Mouse (Mus musculus) heart, embryonic 10.5 days (tissue): ENCODE data around the gene Sorcs3. TPM values are rescaled to one million over a fixed set of nuclear protein-coding genes. Genes with fewer than 3 reads are reported as not detected.

Experiments
- DNase-seq: peaks from one replicate; pipeline ENCODE4 v3.0.0-alpha.2; 2017; ENCODE audit warnings: low spot score
- H3K27ac ChIP-seq: fragments of 300-500 bp; sonication (generic); 2 replicates; pipeline ENCODE4 v1.5.1; 2016; ENCODE audit warnings: mild to moderate bottlenecking
- H3K27me3 ChIP-seq: fragments of 300-500 bp; sonication (generic); 2 replicates; pipeline ENCODE4 v1.6.1; 2016; ENCODE audit warnings: mild to moderate bottlenecking; ENCODE audit not compliant: poor library complexity, insufficient read depth, severe bottlenecking
- H3K36me3 ChIP-seq: fragments of 300-500 bp; sonication (generic); 2 replicates; pipeline ENCODE4 v1.6.1; 2016; ENCODE audit warnings: mild to moderate bottlenecking, moderate library complexity
- H3K4me1 ChIP-seq: fragments of 300-500 bp; sonication (generic); 2 replicates; pipeline ENCODE4 v1.6.1; 2016; ENCODE audit warnings: mild to moderate bottlenecking
- H3K4me3 ChIP-seq: fragments of 300-500 bp; sonication (generic); 2 replicates; pipeline ENCODE4 v1.5.1; 2016; ENCODE audit warnings: mild to moderate bottlenecking, moderate library complexity
- H3K9me3 ChIP-seq: fragments of 300-500 bp; sonication (generic); 2 replicates; pipeline ENCODE4 v1.6.1; 2016; ENCODE audit warnings: mild to moderate bottlenecking, moderate library complexity
- WGBS: fragments of 180-500 bp; shearing (Covaris S2); methylation state at CpG from one replicate; pipeline ENCODE4 v1.1.7; 2016; 5-methylcytosine and 5-hydroxymethylcytosine counted together
- polyA plus RNA-seq: library from polyadenylated mRNA; unstranded; fragments of >200 nt; fragmentation: Nextera tagmentation; extraction: Ambion mirVana; gene quantifications from 2 replicates; pipeline ENCODE4 v1.2.1, GENCODE M21; 2016

Sorcs3 gene
- polyA plus RNA-seq, 1 experiment from 2014 or later = 0.57 TPM

GRCm38 (mm10) chr19:48782024-48782721 lies 576.3 kb downstream of the Sorcs3 start:
- no peaks in the 10 kb centered on the region for H3K4me1 ChIP-seq
- no peak overlapping the region for H3K27ac ChIP-seq
- no peaks in the 10 kb centered on the region for H3K27me3 ChIP-seq
- 82% methylated on average over 7 of the region's 7 CpGs for WGBS
- no peaks in the 10 kb centered on the region for H3K9me3 ChIP-seq
- no peak overlapping the region for H3K4me3 ChIP-seq
- no peak for DNase-seq
- no peaks in the 10 kb centered on the region for H3K36me3 ChIP-seq

GRCm38 (mm10) chr19:48787269-48787668 lies 581.4 kb downstream of the Sorcs3 start:
- Histone ChIP-seq H3K4me1 (no peaks in the 10 kb centered on the region), H3K27me3 (no peaks in the 10 kb centered on the region), H3K36me3 (no peaks in the 10 kb centered on the region), H3K4me3 (no peak overlapping the region), H3K9me3 (no peaks in the 10 kb centered on the region), H3K27ac (no peak overlapping the region)
- WGBS = 88% methylated on average over 4 of the region's 4 CpGs
- no peak for DNase-seq

GRCm38 (mm10) chr19:48804546-48804945 lies 598.7 kb downstream of the Sorcs3 start:
- no peaks in the 10 kb centered on the region for H3K27me3 ChIP-seq
- H3K4me3 ChIP-seq = no peak overlapping the region
- H3K27ac ChIP-seq = no peak overlapping the region
- 73% methylated on average over 6 of the region's 6 CpGs for WGBS
- no peaks in the 10 kb centered on the region for H3K36me3 ChIP-seq
- no peaks in the 10 kb centered on the region for H3K9me3 ChIP-seq
- H3K4me1 ChIP-seq = no peaks in the 10 kb centered on the region
- DNase-seq = no peak

- WGBS = 67% methylated on average over 3 of the region's 3 CpGs
- Histone ChIP-seq H3K9me3 (no peaks in the 10 kb centered on the region), H3K27ac (no peak overlapping the region), H3K4me3 (no peak overlapping the region), H3K36me3 (no peaks in the 10 kb centered on the region), H3K27me3 (no peaks in the 10 kb centered on the region), H3K4me1 (no peaks in the 10 kb centered on the region)
- no peak for DNase-seq
These were observed 605.7 kb downstream of the Sorcs3 start for GRCm38 (mm10) chr19:48811541-48811940.

- Histone ChIP-seq H3K36me3 (no peaks in the 10 kb centered on the region), H3K27ac (no peak overlapping the region), H3K4me3 (no peak overlapping the region), H3K27me3 (no peaks in the 10 kb centered on the region), H3K9me3 (no peaks in the 10 kb centered on the region), H3K4me1 (no peaks in the 10 kb centered on the region)
- DNase-seq = no peak
- 86% methylated on average over 4 of the region's 4 CpGs for WGBS
These were observed 608.0 kb downstream of the Sorcs3 start for GRCm38 (mm10) chr19:48813823-48814222.

- 89% methylated on average over 3 of the region's 3 CpGs for WGBS
- Histone ChIP-seq H3K27me3 (no peaks in the 10 kb centered on the region), H3K36me3 (no peaks in the 10 kb centered on the region), H3K4me3 (no peak overlapping the region), H3K4me1 (no peaks in the 10 kb centered on the region), H3K9me3 (no peaks in the 10 kb centered on the region), H3K27ac (no peak overlapping the region)
- DNase-seq = no peak
These were observed 609.2 kb downstream of the Sorcs3 start for GRCm38 (mm10) chr19:48815064-48815463.

- H3K4me1 ChIP-seq = no peaks in the 10 kb centered on the region
- DNase-seq = no peak
- H3K27ac ChIP-seq = no peak overlapping the region
- no peaks in the 10 kb centered on the region for H3K9me3 ChIP-seq
- 73% methylated on average over 5 of the region's 5 CpGs for WGBS
- no peaks in the 10 kb centered on the region for H3K36me3 ChIP-seq
- H3K27me3 ChIP-seq = no peaks in the 10 kb centered on the region
- H3K4me3 ChIP-seq = no peak overlapping the region
These were observed 614.9 kb downstream of the Sorcs3 start for GRCm38 (mm10) chr19:48820493-48821282.

GRCm38 (mm10) chr19:48821283-48821715 lies 615.5 kb downstream of the Sorcs3 start:
- DNase-seq = no peak
- H3K27ac ChIP-seq = no peak overlapping the region
- H3K4me1 ChIP-seq = no peaks in the 10 kb centered on the region
- no peaks in the 10 kb centered on the region for H3K27me3 ChIP-seq
- H3K36me3 ChIP-seq = no peaks in the 10 kb centered on the region
- no peaks in the 10 kb centered on the region for H3K9me3 ChIP-seq
- 82% methylated on average over 3 of the region's 3 CpGs for WGBS
- no peak overlapping the region for H3K4me3 ChIP-seq

GRCm38 (mm10) chr19:48834342-48834741 lies 628.5 kb downstream of the Sorcs3 start:
- Histone ChIP-seq H3K27ac (no peak overlapping the region), H3K9me3 (no peaks in the 10 kb centered on the region), H3K4me3 (no peak overlapping the region), H3K4me1 (no peaks in the 10 kb centered on the region), H3K36me3 (no peaks in the 10 kb centered on the region), H3K27me3 (no peaks in the 10 kb centered on the region)
- no peak for DNase-seq
- 89% methylated on average over 3 of the region's 3 CpGs for WGBS

GRCm38 (mm10) chr19:48839418-48839817 lies 633.6 kb downstream of the Sorcs3 start:
- H3K36me3 ChIP-seq = no peaks in the 10 kb centered on the region

GRCm38 (mm10) chr19:48847700-48848099 lies 641.9 kb downstream of the Sorcs3 start:
- WGBS = 87% methylated on average over 3 of the region's 3 CpGs
- no peaks in the 10 kb centered on the region for H3K36me3 ChIP-seq
- no peak overlapping the region for H3K27ac ChIP-seq
- no peaks in the 10 kb centered on the region for H3K4me1 ChIP-seq
- H3K9me3 ChIP-seq = no peaks in the 10 kb centered on the region
- H3K4me3 ChIP-seq = no peak overlapping the region
- DNase-seq = no peak
- H3K27me3 ChIP-seq = no peaks in the 10 kb centered on the region

More at GRCm38 (mm10) chr19:48839418-48839817, 633.6 kb downstream of the Sorcs3 start:
- DNase-seq = no peak
- Histone ChIP-seq H3K27me3 (no peaks in the 10 kb centered on the region), H3K4me1 (no peaks in the 10 kb centered on the region), H3K4me3 (no peak overlapping the region), H3K9me3 (no peaks in the 10 kb centered on the region), H3K27ac (no peak overlapping the region)
- 67% methylated on average over 4 of the region's 4 CpGs for WGBS

GRCm38 (mm10) chr19:48850466-48850865 lies 644.6 kb downstream of the Sorcs3 start:
- Histone ChIP-seq H3K4me3 (no peak overlapping the region), H3K9me3 (no peaks in the 10 kb centered on the region), H3K36me3 (no peaks in the 10 kb centered on the region), H3K27ac (no peak overlapping the region), H3K27me3 (no peaks in the 10 kb centered on the region), H3K4me1 (no peaks in the 10 kb centered on the region)
- WGBS = 73% methylated on average over 1 of the region's 1 CpGs
- DNase-seq = no peak
